Comparison of ENCODE assay signal across 7 mouse cellular contexts in genomic region chr3:58982896-58983837, GRCm38 (mm10). TPM values are rescaled to one million over a fixed set of nuclear protein-coding genes. Genes with fewer than 3 reads are reported as not detected.
DNase-seq lines count a peak whose midpoint lies in the region; ATAC-seq lines count a peak whose summit lies in the region.

No protein-coding gene starts in this region.

- intact Hi-C loops in left cerebral cortex, postnatal 14 days (cut with DNase I), result loop anchor here (2.0 kb wide), 2 partner anchors 22 to 76 kb away; partner anchors contain the start of gene Med12l

- H3K4me1 ChIP-seq in intestine, embryonic 16.5 days (ENCODE audit: control insufficient read depth, insufficient read depth, low read length), result no peaks in the 10 kb centered on the region
- H3K4me1 ChIP-seq in midbrain, embryonic 11.5 days (ENCODE audit: control insufficient read depth, insufficient read depth, low read length), result no peaks in the 10 kb centered on the region

- H3K9ac ChIP-seq in intestine, embryonic 16.5 days (ENCODE audit: low read depth, low read length), result 0 out of 2 replicates have a peak overlapping the region, but pooled peaks have one; percentile 37
- H3K9ac ChIP-seq in midbrain, embryonic 11.5 days (ENCODE audit: low read length), result no peak overlapping the region

- H3K4me3 ChIP-seq in intestine, embryonic 16.5 days (ENCODE audit: low read length), result no peak overlapping the region
- no peak overlapping the region for H3K4me3 ChIP-seq in midbrain, embryonic 11.5 days (ENCODE audit: low read depth, low read length)

- H3K27me3 ChIP-seq in intestine, embryonic 16.5 days (replicated peaks; ENCODE audit: control insufficient read depth, insufficient read depth, low read length), result no peaks in the 10 kb centered on the region
- no peaks in the 10 kb centered on the region for H3K27me3 ChIP-seq in midbrain, embryonic 11.5 days (ENCODE audit: control insufficient read depth, insufficient read depth, low read length)

- no peaks in the 10 kb centered on the region for H3K9me3 ChIP-seq in intestine, embryonic 16.5 days (ENCODE audit: control insufficient read depth, low read length)
- no peaks in the 10 kb centered on the region for H3K9me3 ChIP-seq in midbrain, embryonic 11.5 days (ENCODE audit: control insufficient read depth, low read length)

- DNase-seq in adipocyte (ENCODE audit: low spot score), result peak; percentile 81
- peak; percentile 91 to 96 for DNase-seq in cerebellum, postnatal 10 days
- peak; percentile 64 to 78 for DNase-seq in frontal cortex, postnatal 36 days (ENCODE audit: low spot score in 2 of 2)
- DNase-seq in left cerebral cortex, postnatal 14 days (ENCODE audit: low spot score in 2 of 2), result peak; percentile 83 to 85
- DNase-seq in midbrain, embryonic 11.5 days (ENCODE audit: low spot score, missing footprints), result peak; percentile 95
- peak; percentile 21 for DNase-seq in skeletal muscle tissue, adult 2 months (ENCODE audit: low read depth, low spot score)

- no peak overlapping the region for H3K27ac ChIP-seq in intestine, embryonic 16.5 days (ENCODE audit: low read length)
- no peak overlapping the region for H3K27ac ChIP-seq in midbrain, embryonic 11.5 days (ENCODE audit: low read depth, low read length)

- peak; percentile 33; the same call in 1 of the 2 replicates for ATAC-seq in intestine, embryonic 16.5 days
- ATAC-seq in midbrain, embryonic 11.5 days (ENCODE audit: low FRiP score), result 0 out of 2 replicates have a peak, but pooled peaks have one; percentile 38

- 42% methylated on average over 15 of the region's 15 CpGs for WGBS in intestine, embryonic 16.5 days
- 60% methylated on average over 15 of the region's 15 CpGs for WGBS in midbrain, embryonic 11.5 days

- peak overlapping the region; percentile 30; the same call in 1 of the 2 replicates for H3K4me2 ChIP-seq in intestine, embryonic 16.5 days (ENCODE audit: low read depth, low read length)
- no peak overlapping the region for H3K4me2 ChIP-seq in midbrain, embryonic 11.5 days

- H3K36me3 ChIP-seq in intestine, embryonic 16.5 days (ENCODE audit: control insufficient read depth, insufficient read depth, low read length), result no peaks in the 10 kb centered on the region
- no peaks in the 10 kb centered on the region for H3K36me3 ChIP-seq in midbrain, embryonic 11.5 days (ENCODE audit: control insufficient read depth, insufficient read depth, low read length)

RNA-seq across cellular contexts. Expression of gene Med12l, which starts 22.5 kb away (rescaled TPM):
- 0.65 and 0.69 TPM in 2 replicates for polyA plus RNA-seq in intestine, embryonic 16.5 days (2015; fragmentation: Nextera tagmentation; extraction: Ambion mirVana)
- total RNA-seq in left cerebral cortex, postnatal 14 days (2021), result 10 to 100 TPM; 32.4 to 33.0 TPM
- 2.9 and 3.3 TPM in 2 replicates for polyA plus RNA-seq in midbrain, embryonic 11.5 days (2014; fragmentation: Nextera tagmentation; extraction: Ambion mirVana)

Comparison
In these comparisons a context has a peak if more than half of its experiments do, and no peak if none do; other contexts are left out.
1. DNase-seq: peak in every context shown above with its lines; median percentile 95 in midbrain, embryonic 11.5 days; 94 in cerebellum, postnatal 10 days; 84 in left cerebral cortex, postnatal 14 days; 81 in adipocyte; 71 in frontal cortex, postnatal 36 days; 21 in skeletal muscle tissue, adult 2 months.